Mouse (Mus musculus) urinary bladder, postnatal 0 days (tissue): ENCODE data around the gene Srp72. TPM values are rescaled to one million over a fixed set of nuclear protein-coding genes. Genes with fewer than 3 reads are reported as not detected.

Source experiments
- polyA plus RNA-seq: library from polyadenylated mRNA; unstranded; fragments of >200 nt; fragmentation: Nextera tagmentation; extraction: Ambion mirVana; gene quantifications from 2 replicates; pipeline ENCODE4 v1.2.1, GENCODE M21; 2015

Gene Srp72
- polyA plus RNA-seq: 58.5 and 70.8 TPM in 2 replicates

DNA sequence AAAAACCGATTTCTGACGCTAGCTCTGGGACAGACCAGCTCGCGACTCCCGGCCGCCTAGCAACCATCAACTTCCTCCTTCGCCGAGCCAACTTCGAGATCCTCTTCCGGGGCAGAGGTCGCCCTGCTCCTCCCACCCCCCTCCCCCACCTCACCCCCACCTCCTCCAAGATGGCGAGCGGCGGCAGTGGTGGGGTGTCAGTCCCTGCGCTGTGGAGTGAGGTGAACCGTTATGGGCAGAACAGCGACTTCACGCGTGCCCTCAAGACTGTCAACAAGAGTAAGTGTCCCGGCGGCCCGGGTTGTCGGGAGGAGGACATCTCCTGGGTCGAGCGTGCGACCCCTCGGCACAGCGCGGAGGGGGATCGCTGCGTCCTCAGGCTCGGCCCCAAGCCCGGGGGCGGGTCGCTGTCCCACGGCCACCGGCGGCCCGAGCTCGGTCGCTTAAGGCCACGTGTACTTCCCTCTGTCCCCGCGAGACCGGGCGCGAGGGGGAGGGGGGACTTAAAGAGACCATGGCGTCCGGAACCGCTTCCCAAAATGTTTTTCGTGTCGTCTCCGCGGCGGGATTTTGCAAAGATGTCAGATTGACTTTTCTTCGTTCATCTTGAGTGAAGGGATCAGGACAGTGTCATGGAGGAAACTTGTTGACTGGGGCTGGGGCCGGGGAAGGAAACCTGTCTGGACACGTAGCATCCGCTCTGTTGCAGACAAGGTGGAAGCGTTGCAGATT is at the start of gene Srp72:
Gene Srp72, plus strand, starts transcription at position 130 of the 732 bp plus-strand sequence.

DNA sequence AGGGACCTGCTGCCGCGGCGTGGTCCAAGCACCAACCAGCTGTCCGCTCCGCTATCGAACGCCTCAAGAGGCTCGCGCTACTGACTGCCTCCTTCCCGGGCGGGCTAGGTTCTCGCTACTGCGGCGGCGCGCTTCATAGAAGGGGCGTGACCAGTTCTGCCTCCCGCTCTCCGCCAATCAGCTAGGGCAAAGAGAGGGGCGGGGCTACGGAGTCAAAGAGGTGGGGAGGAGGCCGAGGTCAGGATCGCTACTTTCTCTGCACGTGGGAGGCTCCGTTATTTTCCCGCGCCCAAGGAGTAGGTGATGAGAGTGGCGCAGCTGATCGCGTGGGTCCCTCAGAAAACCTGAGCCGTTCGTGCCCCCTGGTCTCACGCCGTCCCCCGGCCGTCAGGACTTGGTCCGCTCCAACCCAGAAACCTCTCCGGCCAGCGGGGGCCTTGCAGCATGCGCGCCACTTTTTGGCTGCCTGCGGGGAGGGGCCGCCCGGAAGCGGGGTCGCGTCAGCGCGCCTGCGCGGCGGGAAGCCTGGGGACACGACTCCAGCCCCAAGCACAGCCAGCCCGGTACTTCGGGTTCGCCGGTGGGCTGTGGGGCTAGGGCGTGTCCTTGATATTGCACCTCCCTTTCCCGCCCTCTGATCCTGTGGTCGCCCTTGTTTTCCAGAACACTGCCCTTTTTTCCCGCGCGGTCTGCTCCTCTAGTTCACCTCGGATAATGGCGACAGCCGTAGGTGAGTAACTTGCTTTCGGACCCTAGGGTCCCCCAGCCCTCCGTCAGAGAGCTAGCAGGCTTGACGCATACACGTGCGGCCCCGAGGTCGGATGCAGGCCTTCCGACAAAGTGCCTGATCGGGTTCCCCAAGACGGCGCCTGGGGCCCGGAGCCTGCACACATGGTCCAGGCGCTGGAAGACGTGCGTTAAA is 23.1 kb upstream of the Srp72 start, which contains the start of the genes Paics and Ppat:
Gene Paics, plus strand, starts transcription at position 202 of the 922 bp plus-strand sequence.
Gene Ppat, minus strand, starts transcription at position 473 of the 922 bp plus-strand sequence.

DNA sequence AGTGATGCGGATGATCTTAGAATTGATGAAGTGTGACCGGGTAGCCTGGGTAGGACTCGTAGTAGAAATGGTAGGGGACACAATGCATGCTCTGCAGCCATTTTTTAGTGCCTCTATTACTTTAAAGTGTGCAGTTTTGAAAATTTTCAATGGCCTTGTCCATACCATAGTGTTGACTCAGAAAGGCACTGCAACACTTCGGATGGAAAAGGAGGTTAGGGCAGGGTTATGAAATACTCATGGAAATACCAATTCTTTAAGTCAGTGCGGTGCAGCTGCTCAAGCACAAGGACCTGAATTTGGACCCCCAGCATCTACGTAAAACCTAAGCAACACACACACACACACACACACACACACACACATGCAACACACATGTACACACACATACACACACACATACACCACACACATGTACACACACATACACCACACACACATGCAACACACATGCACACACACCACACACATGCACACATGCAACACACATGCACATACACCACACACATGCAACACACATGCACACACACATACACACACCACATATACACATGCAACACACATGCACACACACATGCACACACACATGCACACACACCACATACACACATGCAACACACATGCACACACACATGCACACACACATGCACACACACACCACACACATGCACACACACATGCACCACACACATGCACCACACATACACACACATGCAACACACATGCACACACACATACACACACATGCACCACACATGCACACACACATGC is 29.8 kb downstream of the Srp72 start, which contains the start of gene Arl9:
Gene Arl9, plus strand, starts transcription at position 5 of the 771 bp plus-strand sequence.

DNA sequence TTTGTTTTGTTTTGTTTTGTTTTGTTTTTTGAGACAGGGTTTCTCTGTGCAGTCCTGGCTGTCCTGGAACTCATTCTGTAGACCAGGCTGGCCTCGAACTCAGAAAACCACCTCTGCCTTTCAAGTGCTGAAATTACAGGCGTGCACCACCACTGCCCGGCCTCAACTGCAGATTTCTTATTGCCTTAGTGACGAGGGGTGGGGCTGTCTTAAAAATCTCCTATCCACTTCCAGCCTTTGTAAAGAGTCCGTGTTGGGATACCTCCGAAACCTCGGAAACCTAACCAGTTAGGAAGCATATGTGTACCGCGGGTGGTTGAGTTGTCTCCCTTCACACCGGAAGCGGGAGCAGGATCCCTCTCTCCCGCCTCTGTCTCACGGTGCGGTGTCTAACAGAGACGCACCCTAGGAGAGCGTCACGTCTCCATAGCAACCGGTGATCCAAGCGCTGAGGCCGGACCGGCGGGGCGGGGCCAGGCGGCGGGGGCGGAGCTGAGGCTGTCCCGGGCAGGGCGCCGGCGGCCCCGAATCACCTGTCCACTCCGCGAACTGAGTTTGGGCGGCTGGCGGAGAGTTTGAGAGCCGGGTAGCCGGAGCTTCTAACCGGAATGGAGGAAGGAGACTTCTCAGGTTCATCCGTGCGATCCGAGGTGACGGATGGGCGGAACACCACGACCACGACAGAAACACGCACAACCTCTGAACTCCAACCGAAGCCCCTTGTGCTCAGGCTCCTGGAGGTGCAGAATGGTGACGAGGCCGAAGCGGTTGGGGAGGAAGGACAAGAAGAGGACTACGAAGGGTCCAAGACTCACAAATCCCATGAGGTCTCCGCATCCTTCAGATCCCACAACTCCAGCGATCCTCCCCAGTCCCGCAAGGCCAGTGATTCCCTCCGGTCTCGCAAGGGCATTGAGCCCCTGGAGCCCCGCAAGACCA is 41.3 kb downstream of the Srp72 start, which contains the start of gene Thegl:
Gene Thegl, plus strand, starts transcription at position 480 of the 939 bp plus-strand sequence.

Other genes starting within 250 kb of the Srp72 start
- 7.8 and 8.8 TPM in 2 replicates for gene Aasdh, start 69.2 kb upstream of the Srp72 start, polyA plus RNA-seq
- 125 and 129 TPM in 2 replicates for gene Paics, start 23.4 kb upstream of the Srp72 start, polyA plus RNA-seq
- 12.2 and 14.0 TPM in 2 replicates for gene Ppat, start 23.1 kb upstream of the Srp72 start, polyA plus RNA-seq
- not detected in 2 replicates for gene Arl9, start 29.4 kb downstream of the Srp72 start, polyA plus RNA-seq
- not detected in 2 replicates for gene Thegl, start 41.3 kb downstream of the Srp72 start, polyA plus RNA-seq
- 8.1 and 10.7 TPM in 2 replicates for gene Hopx, start 140.4 kb downstream of the Srp72 start, polyA plus RNA-seq
- 2.7 and 4.8 TPM in 2 replicates for gene Spink2, start 236.8 kb downstream of the Srp72 start, polyA plus RNA-seq